Mouse (Mus musculus) MEL (cell line): ENCODE measurements at regions not wholly inside any gene's neighbourhood (a gene's known extent, or its start where the extent isn't known, plus 50 kb on each side); places are given as distances from the start of the nearest gene placed in this dataset.

Source experiments
- DNase-seq: peaks from one replicate; pipeline ENCODE4 v3.0.0; 2011; ENCODE audit warnings: low read depth, low spot score
- H3K27ac ChIP-seq: 2 replicates; pipeline ENCODE4 v1.5.1; 2012; ENCODE audit warnings: low read depth, mild to moderate bottlenecking, control low read depth, low read length, moderate library complexity; ENCODE audit not compliant: control insufficient read depth
- H3K27me3 ChIP-seq, 2 experiments: fragments of 150-350 bp in 1 of 2; sonication (generic) in 1 of 2; 2 replicates each; pipeline ENCODE4 v1.6.1; 2012; ENCODE audit warnings: low read length in 2 of 2, mild to moderate bottlenecking in 2 of 2, improper control_type of control experiment in 1 of 2, moderate library complexity in 1 of 2; ENCODE audit not compliant: insufficient read depth in 2 of 2, control insufficient read depth in 1 of 2
- H3K36me3 ChIP-seq, 2 experiments: 2 replicates each; pipeline ENCODE4 v1.6.1; 2012 to 2014; ENCODE audit warnings: low read length in 2 of 2, improper control_type of control experiment in 1 of 2, inconsistent platforms in 1 of 2, mild to moderate bottlenecking in 1 of 2; ENCODE audit not compliant: insufficient read depth in 2 of 2, control insufficient read depth in 1 of 2
- H3K4me1 ChIP-seq, 2 experiments: fragments of 150-350 bp in 1 of 2; sonication (generic) in 1 of 2; 2 replicates each; pipeline ENCODE4 v1.6.1; 2012; ENCODE audit warnings: low read length in 2 of 2, improper control_type of control experiment in 1 of 2, mild to moderate bottlenecking in 1 of 2; ENCODE audit not compliant: insufficient read depth in 2 of 2, control insufficient read depth in 1 of 2
- H3K4me3 ChIP-seq, 2 experiments: fragments of 150-350 bp in 1 of 2; sonication (generic) in 1 of 2; 2 replicates each; pipeline ENCODE4 v1.5.1; 2012; ENCODE audit warnings: low read depth in 2 of 2, low read length in 2 of 2, mild to moderate bottlenecking in 2 of 2, moderate library complexity in 2 of 2, control low read depth in 1 of 2, improper control_type of control experiment in 1 of 2; ENCODE audit not compliant: control insufficient read depth in 1 of 2, insufficient read depth in 1 of 2
- H3K79me2 ChIP-seq: 2 replicates; pipeline ENCODE4 v1.6.1; 2012; ENCODE audit warnings: mild to moderate bottlenecking, low read length, moderate library complexity; ENCODE audit not compliant: control insufficient read depth, poor library complexity, insufficient read depth
- H3K9ac ChIP-seq: 2 replicates; pipeline ENCODE4 v1.6.1; 2012; ENCODE audit warnings: low read depth, mild to moderate bottlenecking, control low read depth, low read length, moderate library complexity; ENCODE audit not compliant: control insufficient read depth, poor library complexity, severe bottlenecking
- H3K9me3 ChIP-seq: fragments of 150-350 bp; sonication (generic); replicated peaks from 2 replicates; pipeline ENCODE4 v1.6.1; 2012; ENCODE audit warnings: mild to moderate bottlenecking, low read length, improper control_type of control experiment, moderate library complexity; ENCODE audit not compliant: insufficient read depth
- CTCF ChIP-seq, 3 experiments: IDR thresholded peaks in 2 of 3; conservative IDR thresholded peaks in 1 of 3; 2 replicates each; pipeline ENCODE4 v1.5.1; 2011 to 2012; ENCODE audit warnings: low read length in 3 of 3, low read depth in 2 of 3, mild to moderate bottlenecking in 2 of 3, improper control_type of control experiment in 1 of 3, inconsistent platforms in 1 of 3, mixed read lengths in 1 of 3, moderate library complexity in 1 of 3; ENCODE audit not compliant: control insufficient read depth in 1 of 3, insufficient read depth in 1 of 3, poor library complexity in 1 of 3, severe bottlenecking in 1 of 3
- ETS1 ChIP-seq: IDR thresholded peaks from 2 replicates; pipeline ENCODE4 v1.6.1; 2012; ENCODE audit warnings: low read depth, mild to moderate bottlenecking, inconsistent platforms, low read length, improper control_type of control experiment, moderate library complexity
- GABPA ChIP-seq: IDR thresholded peaks from 2 replicates; pipeline ENCODE4 v1.6.1; 2012; ENCODE audit warnings: low read depth, mild to moderate bottlenecking, inconsistent platforms, low read length, improper control_type of control experiment, moderate library complexity
- MAX ChIP-seq: IDR thresholded peaks from 2 replicates; pipeline ENCODE4 v1.6.1; 2011; ENCODE audit warnings: low read length, improper control_type of control experiment
- MYC ChIP-seq: IDR thresholded peaks from 2 replicates; pipeline ENCODE4 v1.6.1; 2011; ENCODE audit warnings: low read depth, mild to moderate bottlenecking, low read length, improper control_type of control experiment, moderate library complexity
- NELFE ChIP-seq: IDR thresholded peaks from 2 replicates; pipeline ENCODE4 v1.6.1; 2011; ENCODE audit warnings: low read depth, low read length, improper control_type of control experiment
- RAD21 ChIP-seq: IDR thresholded peaks from 2 replicates; pipeline ENCODE4 v1.6.1; 2011; ENCODE audit warnings: mild to moderate bottlenecking, low read depth, low read length, improper control_type of control experiment
- SMC3 ChIP-seq: IDR thresholded peaks from 2 replicates; pipeline ENCODE4 v1.6.1; 2011; ENCODE audit warnings: low read depth, low read length, improper control_type of control experiment
- USF1 ChIP-seq: IDR thresholded peaks from 2 replicates; pipeline ENCODE4 v1.6.1; 2014; ENCODE audit warnings: low read depth, mild to moderate bottlenecking, inconsistent platforms, low read length, improper control_type of control experiment, moderate library complexity
- ZC3H11A ChIP-seq: IDR thresholded peaks from 2 replicates; pipeline ENCODE4 v1.6.1; 2012; ENCODE audit warnings: low read depth, mild to moderate bottlenecking, inconsistent platforms, low read length, improper control_type of control experiment
- ZNF384 ChIP-seq: IDR thresholded peaks from 2 replicates; pipeline ENCODE4 v1.6.1; 2012; ENCODE audit warnings: low read depth, mild to moderate bottlenecking, inconsistent platforms, low read length, improper control_type of control experiment

GRCm38 (mm10) chr16:19087914-19088313 is 211.1 kb downstream of the Hira start:
- no peak overlapping the region for H3K9ac ChIP-seq
- no peaks in the 10 kb centered on the region for H3K27me3 ChIP-seq
- no peaks in the 10 kb centered on the region for H3K36me3 ChIP-seq
- no peak overlapping the region for H3K27ac ChIP-seq
- no peak overlapping the region for H3K4me3 ChIP-seq
- TF ChIP-seq MYC, result peak; percentile 43; the same call in 1 of the 2 replicates
- TF ChIP-seq RAD21, result peak; percentile 48
- TF ChIP-seq USF1, result peak; percentile 62
- no peak for TF ChIP-seq ZNF384
- TF ChIP-seq MAX, result peak; percentile 53; the same call in 1 of the 2 replicates
- TF ChIP-seq ZC3H11A, result peak; percentile 15; the same call in 1 of the 2 replicates
- peak in 1 of 3 experiments; percentile 41; a peak in 2 of 6 replicates for TF ChIP-seq CTCF (IDR thresholded peaks at IDR 0.05 in 2 of 3, conservative IDR thresholded peaks at IDR 0.05 in 1 of 3; ENCODE audit: control insufficient read depth in 1 of 3, insufficient read depth in 1 of 3, low read depth in 2 of 3, low read length in 3 of 3, poor library complexity in 1 of 3, severe bottlenecking in 1 of 3)
- no peak for TF ChIP-seq ETS1
- no peak for TF ChIP-seq NELFE
- peak; percentile 30; the same call in 1 of the 2 replicates for TF ChIP-seq SMC3
- no peak for TF ChIP-seq GABPA
- H3K4me1 ChIP-seq, result no peaks in the 10 kb centered on the region
- no peaks in the 10 kb centered on the region for H3K79me2 ChIP-seq
- H3K9me3 ChIP-seq, result no peaks in the 10 kb centered on the region
- peak; percentile 12 for DNase-seq
